Mouse (Mus musculus): Measurements from ENCODE around the gene Gm12216. TPM values are rescaled to one million over a fixed set of nuclear protein-coding genes. Genes with fewer than 3 reads are reported as not detected.
"Not testable (repeated sequence)": the region's sequence is repeated elsewhere in the genome, so short reads cannot be mapped to it uniquely, and the experiment has no call there.

Gm12216 gene
- 24.2 and 25.5 TPM in 2 replicates for polyA plus RNA-seq (2015; fragmentation: Nextera tagmentation; extraction: Ambion mirVana)

- peak; percentile 55 for DNase-seq (ENCODE audit: low spot score)
These were observed at the start of gene Gm12216 for GRCm38 (mm10) chr11:53858761-53859580. Gene Gm12216, minus strand, starts transcription at chr11:53859256.

- no peak for DNase-seq (ENCODE audit: low spot score)
These were observed 49.6 kb upstream of the Gm12216 start for GRCm38 (mm10) chr11:53908686-53909085.

- DNase-seq (ENCODE audit: low spot score), result no peak
These were observed 45.5 kb upstream of the Gm12216 start for GRCm38 (mm10) chr11:53904534-53904925.

GRCm38 (mm10) chr11:53903781-53904533, 44.9 kb upstream of the Gm12216 start:
- no peak for DNase-seq (ENCODE audit: low spot score)

- DNase-seq (ENCODE audit: low spot score), result no peak
These were observed 43.7 kb upstream of the Gm12216 start for GRCm38 (mm10) chr11:53902741-53903140.

GRCm38 (mm10) chr11:53900991-53901390, 41.9 kb upstream of the Gm12216 start:
- DNase-seq (ENCODE audit: low spot score), result no peak

- DNase-seq (ENCODE audit: low spot score), result no peak
These were observed 40.9 kb upstream of the Gm12216 start for GRCm38 (mm10) chr11:53899981-53900380.

- no peak for DNase-seq (ENCODE audit: low spot score)
These were observed 39.9 kb upstream of the Gm12216 start for GRCm38 (mm10) chr11:53899004-53899403.

GRCm38 (mm10) chr11:53896935-53897334, 37.9 kb upstream of the Gm12216 start:
- no peak for DNase-seq (ENCODE audit: low spot score)

- DNase-seq (ENCODE audit: low spot score), result no peak
These were observed 34.4 kb upstream of the Gm12216 start for GRCm38 (mm10) chr11:53893451-53893850.

GRCm38 (mm10) chr11:53892716-53893416, 33.8 kb upstream of the Gm12216 start:
- DNase-seq (ENCODE audit: low spot score), result peak; percentile 80

GRCm38 (mm10) chr11:53891505-53892451, 32.7 kb upstream of the Gm12216 start, which contains the start of gene Slc22a5:
Gene Slc22a5, minus strand, starts transcription at chr11:53891660.
- peak; percentile 99 for DNase-seq (ENCODE audit: low spot score)

GRCm38 (mm10) chr11:53890906-53891504, 31.9 kb upstream of the Gm12216 start:
- no peak for DNase-seq (ENCODE audit: low spot score)

GRCm38 (mm10) chr11:53890225-53890624, 31.2 kb upstream of the Gm12216 start:
- DNase-seq (ENCODE audit: low spot score), result no peak

GRCm38 (mm10) chr11:53889091-53889645, 30.1 kb upstream of the Gm12216 start:
- DNase-seq (ENCODE audit: low spot score), result no peak

GRCm38 (mm10) chr11:53888242-53888641, 29.2 kb upstream of the Gm12216 start:
- no peak for DNase-seq (ENCODE audit: low spot score)

GRCm38 (mm10) chr11:53883287-53883686, 24.2 kb upstream of the Gm12216 start:
- DNase-seq (ENCODE audit: low spot score), result no peak

- DNase-seq (ENCODE audit: low spot score), result not testable (repeated sequence)
These were observed 19.0 kb upstream of the Gm12216 start for GRCm38 (mm10) chr11:53878096-53878495.

- DNase-seq (ENCODE audit: low spot score), result no peak
These were observed 17.4 kb upstream of the Gm12216 start for GRCm38 (mm10) chr11:53876488-53876887.

- peak; percentile 64 for DNase-seq (ENCODE audit: low spot score)
These were observed 15.7 kb upstream of the Gm12216 start for GRCm38 (mm10) chr11:53874706-53875105.

Data from thymus, postnatal 0 days (tissue).